Mouse (Mus musculus) Patski (cell line): ENCODE measurements at regions not wholly inside any gene's neighbourhood (a gene's known extent, or its start where the extent isn't known, plus 50 kb on each side); places are given as distances from the start of the nearest gene placed in this dataset.
"Not testable (repeated sequence)": the region's sequence is repeated elsewhere in the genome, so short reads cannot be mapped to it uniquely, and the experiment has no call there.

Experiments used
- ATAC-seq: fragments of 100-300 bp; one replicate; pipeline ENCODE4 v1.8.0; 2021
- CTCF ChIA-PET: fragments of 350-600 bp; sonication (Branson Sonifier 250); formaldehyde crosslinking; loops from one replicate; lab custom pipeline; 2022; ENCODE audit warnings: inconsistent platforms; lab: Charles Lee
- POLR2A ChIA-PET: fragments of 350-600 bp; sonication (Branson Sonifier 250); formaldehyde crosslinking; loops from one replicate; lab custom pipeline; 2022; ENCODE audit warnings: antibody characterized with exemption, inconsistent platforms; lab: Charles Lee
- DNase-seq: peaks from one replicate; pipeline ENCODE4 v3.0.0-alpha.2; 2011; ENCODE audit warnings: low read depth, low spot score
- H3K27me3 ChIP-seq: fragments of 371-371 bp; one replicate; pipeline ENCODE4 v1.5.1; 2021
- CTCF ChIP-seq: fragments of 100-300 bp; IDR thresholded peaks from one replicate; pipeline ENCODE4 v1.5.1; 2021
- in situ Hi-C: fragments of 300-500 bp; cut with MboI; formaldehyde crosslinking; loops from 3 replicates; pipeline ENCODE4 v1.11.1; 2018; ENCODE audit warnings: low pct_unique_long_range_greater_than_20kb, mixed read lengths

DNA sequence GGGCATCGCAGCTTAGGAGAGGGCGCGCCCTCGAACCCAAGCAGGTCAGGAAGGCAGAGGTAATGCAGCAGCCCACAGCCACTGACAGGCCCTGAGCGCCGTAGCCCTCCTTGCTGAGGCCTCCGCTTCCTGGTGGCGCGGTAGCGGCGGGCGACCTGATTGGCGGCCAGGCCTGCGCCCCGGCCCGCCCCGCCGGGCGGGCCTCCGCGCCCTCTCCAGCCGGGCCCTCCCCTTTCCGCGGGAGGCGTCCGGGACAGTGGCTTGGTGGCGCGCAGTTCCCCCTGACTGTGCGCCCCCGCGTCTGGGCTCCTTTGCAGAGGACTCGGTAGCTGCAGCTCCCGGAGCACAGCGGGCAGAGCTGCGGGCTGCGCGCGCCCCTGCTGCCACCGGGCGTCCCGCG, 242.1 kb downstream of the Gm21863 start:
- CTCF ChIA-PET, DNase-seq, H3K27me3 ChIP-seq, in situ Hi-C loops, ATAC-seq, POLR2A ChIA-PET: not testable (repeated sequence)

GRCm38 (mm10) chr12:20196905-20197304, 242.6 kb downstream of the Gm21863 start:
- ATAC-seq, CTCF ChIA-PET, DNase-seq, H3K27me3 ChIP-seq, POLR2A ChIA-PET, in situ Hi-C loops: not testable (repeated sequence)

- H3K27me3 ChIP-seq, DNase-seq, ATAC-seq, POLR2A ChIA-PET, in situ Hi-C loops, CTCF ChIA-PET: not testable (repeated sequence)
Observed at GRCm38 (mm10) chr12:20223921-20224320, 269.6 kb downstream of the Gm21863 start.

DNA sequence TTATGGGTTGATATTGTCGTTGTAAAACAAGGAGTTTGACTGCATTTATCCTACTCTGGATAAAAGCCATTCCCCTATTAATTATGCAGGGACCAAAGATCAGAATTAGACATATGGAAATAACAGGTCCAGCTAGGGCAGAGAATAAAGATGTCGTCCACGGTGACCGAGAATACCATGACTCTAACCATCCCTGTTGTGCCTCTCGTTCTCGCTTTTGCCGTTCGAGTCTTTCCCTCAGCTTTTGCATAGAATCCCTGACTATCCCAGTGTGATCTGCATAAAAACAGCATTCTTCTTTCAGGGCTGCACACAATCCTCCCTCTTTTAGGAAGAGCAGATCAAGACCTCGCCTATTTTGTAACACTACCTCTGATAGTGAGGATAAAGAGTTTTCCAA, 272.5 kb downstream of the Gm21863 start:
- ATAC-seq, POLR2A ChIA-PET, in situ Hi-C loops, H3K27me3 ChIP-seq, CTCF ChIA-PET, DNase-seq: not testable (repeated sequence)

- DNase-seq, ATAC-seq, CTCF ChIA-PET, H3K27me3 ChIP-seq, in situ Hi-C loops, POLR2A ChIA-PET: not testable (repeated sequence)
Observed at GRCm38 (mm10) chr12:20227427-20228160, 273.3 kb downstream of the Gm21863 start.

DNA sequence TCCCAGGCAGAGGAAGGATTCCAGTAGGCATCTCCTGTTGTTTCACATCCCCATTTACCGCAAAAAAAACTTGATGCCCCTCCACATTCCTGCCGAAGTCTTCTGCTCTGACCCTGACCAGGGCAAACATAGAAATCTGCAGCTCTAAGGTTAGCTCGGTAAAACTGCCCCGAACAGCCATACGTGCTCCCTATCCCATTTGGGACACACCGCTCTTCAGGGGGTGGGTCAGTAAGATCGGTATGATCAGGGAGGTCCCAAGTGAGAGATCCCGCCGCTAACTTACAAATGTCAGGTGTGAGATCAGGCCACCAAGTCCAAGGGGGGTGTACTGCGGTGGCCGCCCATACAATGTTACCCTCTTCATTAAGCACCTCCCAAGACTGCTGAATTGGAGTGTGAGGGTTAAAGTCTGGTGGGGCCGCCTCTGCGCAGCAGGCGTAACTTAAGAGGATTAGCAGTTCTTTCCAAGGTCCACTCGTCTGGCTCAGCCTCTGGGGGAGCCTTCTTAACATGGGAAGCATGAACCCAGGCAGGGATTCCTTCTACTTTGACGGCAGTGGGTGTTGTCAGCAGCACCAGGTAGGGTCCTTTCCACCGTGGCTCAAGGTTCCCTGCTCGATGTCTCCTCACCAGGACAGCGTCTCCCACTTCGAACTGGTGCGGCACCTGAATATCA, 274.2 kb downstream of the Gm21863 start:
- in situ Hi-C loops, DNase-seq, POLR2A ChIA-PET, H3K27me3 ChIP-seq, CTCF ChIA-PET, ATAC-seq: not testable (repeated sequence)

GRCm38 (mm10) chr12:20229441-20229840, 275.1 kb downstream of the Gm21863 start:
- H3K27me3 ChIP-seq, DNase-seq, ATAC-seq, POLR2A ChIA-PET, CTCF ChIA-PET, in situ Hi-C loops: not testable (repeated sequence)

DNA sequence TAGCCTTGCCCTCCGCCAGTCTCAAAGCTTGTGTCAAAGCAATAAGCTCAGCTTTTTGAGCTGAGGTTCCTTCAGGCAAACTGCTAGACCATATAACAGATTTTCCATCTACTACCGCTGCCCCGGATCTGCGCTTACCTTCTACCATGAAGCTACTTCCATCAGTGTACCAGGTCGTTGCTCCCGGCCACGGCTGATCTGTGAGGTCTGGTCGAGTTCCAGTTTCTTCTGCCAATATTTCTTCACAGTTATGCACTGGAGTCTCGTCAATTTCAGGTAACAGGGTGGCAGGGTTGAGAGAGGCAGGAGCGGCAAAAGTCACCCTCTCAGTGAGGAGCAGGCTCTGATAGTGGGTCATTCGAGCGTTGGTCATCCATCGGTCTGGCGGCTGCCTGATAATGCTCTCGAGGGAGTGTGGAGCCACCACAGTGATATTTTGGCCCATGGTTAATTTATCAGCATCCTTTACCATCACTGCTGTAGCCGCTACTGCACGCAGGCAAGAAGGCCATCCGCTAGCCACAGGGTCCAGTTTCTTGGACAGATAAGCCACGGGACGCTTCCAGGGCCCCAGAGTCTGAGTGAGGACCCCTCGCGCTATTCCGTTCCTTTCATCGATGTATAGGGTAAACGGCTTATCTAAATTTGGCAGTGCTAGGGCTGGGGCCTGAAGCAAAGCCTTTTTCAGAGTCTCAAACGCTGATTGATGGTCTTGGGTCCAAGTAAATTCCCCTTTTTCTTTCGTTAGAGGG, 276.0 kb downstream of the Gm21863 start:
- DNase-seq = no peak
- H3K27me3 ChIP-seq = no peaks in the 10 kb centered on the region
- in situ Hi-C loops = no loop called here
- no peak for ATAC-seq
- ChIA-PET CTCF (no interaction called here), POLR2A (no interaction called here)
- no peak for TF ChIP-seq CTCF

DNA sequence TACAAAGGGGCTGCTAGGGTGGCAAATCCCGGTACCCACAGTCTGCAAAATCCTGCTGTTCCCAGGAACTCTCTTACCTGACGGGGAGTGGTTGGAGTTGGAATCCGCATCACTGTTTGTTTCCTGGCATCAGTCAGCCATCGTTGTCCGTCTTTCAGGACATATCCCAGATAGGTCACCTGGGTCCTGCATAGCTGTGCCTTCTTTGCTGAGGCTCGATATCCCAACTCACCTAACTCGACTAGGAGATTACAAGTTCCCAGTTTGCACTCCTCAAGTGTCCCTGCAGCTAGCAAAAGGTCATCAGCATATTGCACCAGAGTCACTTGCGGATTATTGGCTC, 276.6 kb downstream of the Gm21863 start:
- CTCF ChIA-PET = no interaction called here
- no peaks in the 10 kb centered on the region for H3K27me3 ChIP-seq
- ATAC-seq (no peak), DNase-seq (no peak)
- in situ Hi-C loops = no loop called here
- no peak for TF ChIP-seq CTCF
- POLR2A ChIA-PET = no interaction called here

GRCm38 (mm10) chr12:20231528-20231927, 277.2 kb downstream of the Gm21863 start:
- no peak for TF ChIP-seq CTCF
- in situ Hi-C loops = no loop called here
- ATAC-seq = peak; percentile 22
- DNase-seq = no peak
- ChIA-PET CTCF (no interaction called here), POLR2A (no interaction called here)
- no peaks in the 10 kb centered on the region for H3K27me3 ChIP-seq

- ATAC-seq (no peak), DNase-seq (no peak)
- POLR2A ChIA-PET = no interaction called here
- in situ Hi-C loops = no loop called here
- no peak for TF ChIP-seq CTCF
- CTCF ChIA-PET = no interaction called here
- H3K27me3 ChIP-seq = no peaks in the 10 kb centered on the region
Observed at GRCm38 (mm10) chr12:20231986-20232541, 277.8 kb downstream of the Gm21863 start.
